Mouse (Mus musculus) cortical plate, adult 2 months (tissue): ENCODE results near the gene Olfr1442.

Experiments
- CTCF ChIP-seq: fragments of 200-500 bp; IDR thresholded peaks from 2 replicates; pipeline ENCODE4 v1.5.1; 2011; ENCODE audit warnings: mild to moderate bottlenecking, control low read depth, low read length; ENCODE audit not compliant: insufficient read depth; ENCODE audit errors: extremely low read depth
- POLR2A ChIP-seq: fragments of 200-500 bp; IDR thresholded peaks from 2 replicates; pipeline ENCODE4 v1.6.1; 2011; ENCODE audit warnings: mild to moderate bottlenecking, low read length, control low read depth; ENCODE audit not compliant: insufficient read depth; ENCODE audit errors: extremely low read depth

DNA sequence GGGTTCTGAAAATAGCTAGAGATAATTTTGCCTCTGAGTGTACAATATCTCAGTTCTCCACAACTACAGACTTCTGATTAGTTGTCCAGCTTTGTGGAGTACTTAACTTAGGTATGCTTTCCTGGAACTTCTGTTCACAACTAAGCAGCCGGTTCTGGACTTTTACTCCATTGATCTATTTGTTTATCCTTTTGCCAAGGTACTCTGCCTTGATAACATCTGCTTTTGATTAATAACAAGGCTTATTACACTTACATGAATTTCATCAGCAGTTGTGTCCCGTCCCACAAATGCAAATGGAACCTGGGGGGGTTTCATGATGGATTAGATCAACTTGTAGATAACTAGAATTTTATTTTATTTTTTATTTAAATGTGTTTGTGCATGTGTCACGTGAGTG is 33.4 kb upstream of the Olfr1442 start:
- no peak for TF ChIP-seq POLR2A
- TF ChIP-seq CTCF: no peak
